Mouse (Mus musculus) cerebellum, adult 2 months (tissue): ENCODE data around the gene Lurap1l. TPM values are rescaled to one million over a fixed set of nuclear protein-coding genes. Genes with fewer than 3 reads are reported as not detected.

ENCODE experiments used
- DNase-seq, 2 experiments: peaks; one replicate each; pipeline ENCODE4 v3.0.0; 2021
- H3K27ac ChIP-seq: fragments of 200-500 bp; 2 replicates; pipeline ENCODE4 v1.5.1; 2012; ENCODE audit warnings: low read length, control low read depth, inconsistent platforms; ENCODE audit not compliant: insufficient read depth
- H3K27me3 ChIP-seq: fragments of 200-500 bp; 2 replicates; pipeline ENCODE4 v1.6.1; 2012; ENCODE audit warnings: inconsistent platforms, mild to moderate bottlenecking, low read length, moderate library complexity; ENCODE audit not compliant: control insufficient read depth, insufficient read depth
- H3K4me1 ChIP-seq: fragments of 200-500 bp; 2 replicates; pipeline ENCODE4 v1.6.1; 2011; ENCODE audit warnings: low read length; ENCODE audit not compliant: control insufficient read depth, insufficient read depth
- H3K4me3 ChIP-seq: fragments of 200-500 bp; replicated peaks from 2 replicates; pipeline ENCODE3; 2011; ENCODE audit warnings: mild to moderate bottlenecking, low read depth, low read length, control low read depth; ENCODE audit not compliant: insufficient read depth
- CTCF ChIP-seq: fragments of 200-500 bp; IDR thresholded peaks from 2 replicates; pipeline ENCODE4 v1.5.1; 2011; ENCODE audit warnings: low read depth, mild to moderate bottlenecking, control low read depth, low read length, moderate library complexity, borderline replicate concordance; ENCODE audit not compliant: insufficient read depth
- POLR2A ChIP-seq: fragments of 200-500 bp; IDR thresholded peaks from 2 replicates; pipeline ENCODE4 v1.6.1; 2011; ENCODE audit warnings: low read length, control low read depth, borderline replicate concordance; ENCODE audit not compliant: insufficient read depth
- WGBS: fragments of 180-500 bp; shearing (Covaris S2); methylation state at CpG from one replicate; pipeline ENCODE4 v1.1.7; 2018; 5-methylcytosine and 5-hydroxymethylcytosine counted together
- polyA plus RNA-seq: library from polyadenylated mRNA; depleted of rRNA; stranded (reverse); fragments of >200 nt; gene quantifications from 2 replicates; pipeline ENCODE4 v1.2.3, GENCODE M21; 2012; rRNA removed

Gene Lurap1l
- polyA plus RNA-seq, 1 experiment, result 7.0 TPM

DNA sequence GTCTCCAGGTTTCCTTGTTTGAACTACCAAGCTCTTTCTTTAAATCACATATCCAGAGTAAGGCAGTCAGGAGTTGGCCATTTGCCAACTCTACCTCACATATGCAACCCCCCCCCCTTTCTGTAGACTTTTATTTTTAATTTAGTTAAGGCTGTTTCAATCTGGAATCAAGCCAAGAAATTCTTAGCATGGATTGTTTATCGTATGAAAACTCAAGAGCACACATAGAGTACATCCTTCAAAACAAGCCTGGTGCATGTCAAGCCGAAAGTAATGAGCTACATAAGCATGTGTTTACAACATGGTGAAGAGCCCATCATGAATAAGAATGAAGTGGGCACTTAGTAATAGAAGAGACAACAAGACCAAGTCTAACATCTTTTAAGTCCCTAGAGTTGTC is 45.5 kb downstream of the Lurap1l start:
- 63% methylated on average over 2 of the region's 2 CpGs for WGBS
- Histone ChIP-seq H3K4me1 (no peaks in the 10 kb centered on the region), H3K27ac (no peak overlapping the region), H3K4me3 (no peak overlapping the region), H3K27me3 (no peaks in the 10 kb centered on the region)
- DNase-seq, result no peak
- TF ChIP-seq POLR2A, result no peak
- no peak for TF ChIP-seq CTCF

GRCm38 (mm10) chr4:80967526-80967925 is 57.1 kb downstream of the Lurap1l start:
- whole genome bisulfite sequencing, result 94% methylated on average over 17 of the region's 17 CpGs
- H3K4me3 ChIP-seq, result no peak overlapping the region
- no peaks in the 10 kb centered on the region for H3K27me3 ChIP-seq
- DNase-seq, result no peak
- H3K4me1 ChIP-seq, result no peaks in the 10 kb centered on the region
- TF ChIP-seq CTCF, result no peak
- TF ChIP-seq POLR2A, result no peak
- H3K27ac ChIP-seq, result no peak overlapping the region

DNA sequence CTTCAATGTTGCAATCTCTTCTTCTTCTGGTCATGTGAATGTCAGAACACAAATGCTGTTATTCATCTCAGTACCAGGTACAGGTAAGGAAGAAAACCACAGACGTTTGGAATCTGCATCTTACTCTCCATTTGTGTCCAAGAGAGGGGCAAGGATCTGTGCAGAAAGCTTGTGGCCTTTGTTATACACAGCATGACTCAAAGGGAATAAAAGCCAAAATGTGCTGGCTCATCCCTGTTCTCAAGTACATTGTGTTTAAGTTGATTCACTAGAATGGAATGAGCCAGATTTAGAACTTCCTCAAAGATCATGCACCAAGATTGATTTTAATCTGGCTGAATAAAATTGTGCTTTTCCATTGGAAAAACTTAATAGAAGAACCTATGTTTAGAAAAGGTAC is 61.4 kb downstream of the Lurap1l start:
- H3K27me3 ChIP-seq, result no peaks in the 10 kb centered on the region
- DNase-seq, result no peak
- no peak overlapping the region for H3K4me3 ChIP-seq
- H3K27ac ChIP-seq, result no peak overlapping the region
- no peak for TF ChIP-seq CTCF
- no peak for TF ChIP-seq POLR2A
- 2% methylated on average over 1 of the region's 1 CpGs for WGBS
- no peaks in the 10 kb centered on the region for H3K4me1 ChIP-seq

DNA sequence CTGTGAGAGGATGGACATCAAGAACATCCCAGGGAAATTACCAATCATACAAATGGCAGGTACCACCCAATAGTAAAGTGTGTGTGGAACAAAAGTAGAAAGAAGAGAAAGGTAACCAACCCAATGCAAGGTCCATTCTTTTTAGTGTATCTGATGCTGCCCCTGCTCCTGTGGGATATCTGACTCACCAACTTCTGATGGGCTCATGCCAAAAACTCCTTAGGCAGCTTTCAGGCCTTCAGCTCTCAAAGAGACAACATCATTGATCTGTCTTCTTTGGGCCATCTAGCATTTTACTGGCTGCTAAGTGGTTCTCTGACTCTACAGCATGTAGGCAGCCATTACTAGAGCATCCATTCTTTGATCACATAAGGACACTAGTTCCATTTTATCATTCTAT is 63.5 kb downstream of the Lurap1l start:
- no peaks in the 10 kb centered on the region for H3K27me3 ChIP-seq

DNA sequence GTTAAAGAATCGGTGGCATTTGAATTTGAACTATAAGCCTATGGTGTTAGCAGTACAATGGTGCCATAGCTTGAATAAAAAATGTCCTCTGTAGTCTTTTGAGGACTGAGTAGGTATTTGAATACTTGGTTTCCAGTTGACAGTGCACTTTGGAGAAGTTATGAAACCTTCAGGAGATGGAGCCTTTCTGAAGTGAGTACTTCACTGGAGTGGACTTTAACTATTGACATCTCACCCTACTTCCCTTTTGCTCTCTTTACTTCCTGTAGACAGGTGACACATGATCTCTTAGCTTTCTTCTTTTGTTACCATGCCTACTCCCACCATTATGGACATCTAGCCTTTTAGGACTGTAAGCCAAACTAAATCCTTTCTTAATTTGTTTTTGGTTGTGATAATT is 80.4 kb downstream of the Lurap1l start:
- H3K4me1 ChIP-seq, result no peaks in the 10 kb centered on the region
- WGBS, result 82% methylated on average over 1 of the region's 1 CpGs

More for the DNA sequence above, 63.5 kb downstream of the Lurap1l start:
- H3K27ac ChIP-seq, result no peak overlapping the region
- H3K4me3 ChIP-seq, result no peak overlapping the region
- TF ChIP-seq CTCF (no peak), POLR2A (no peak)
- no peak for DNase-seq
- H3K4me1 ChIP-seq, result no peaks in the 10 kb centered on the region

DNA sequence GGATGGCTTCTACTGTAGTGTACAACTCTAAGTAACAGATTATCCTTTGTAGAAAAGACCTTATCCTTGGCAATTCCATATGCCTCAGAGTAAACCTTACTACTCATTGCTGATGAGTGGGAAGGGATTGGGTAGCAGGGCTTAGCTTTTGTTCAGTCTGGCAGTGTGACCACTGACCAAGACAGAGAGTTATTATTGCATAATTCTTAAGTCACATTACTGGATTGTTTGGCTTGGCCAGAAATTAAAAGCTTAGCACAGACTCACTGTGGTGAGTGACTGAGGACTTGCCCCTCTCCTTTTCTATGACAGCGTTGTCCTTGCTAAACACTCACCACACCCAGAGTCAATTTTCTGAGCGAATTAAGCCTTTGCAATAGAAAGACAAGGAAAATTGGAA is 93.1 kb downstream of the Lurap1l start:
- no peak overlapping the region for H3K27ac ChIP-seq
- H3K4me3 ChIP-seq, result no peak overlapping the region
- DNase-seq, result no peak
- 80% methylated on average over 2 of the region's 2 CpGs for WGBS
- no peaks in the 10 kb centered on the region for H3K4me1 ChIP-seq
- no peaks in the 10 kb centered on the region for H3K27me3 ChIP-seq
- no peak for TF ChIP-seq POLR2A
- TF ChIP-seq CTCF, result no peak

More for the DNA sequence above, 80.4 kb downstream of the Lurap1l start:
- no peak for DNase-seq
- no peak for TF ChIP-seq CTCF
- TF ChIP-seq POLR2A, result no peak
- Histone ChIP-seq H3K27me3 (no peaks in the 10 kb centered on the region), H3K4me3 (no peak overlapping the region), H3K27ac (no peak overlapping the region)

Other genes starting within 250 kb of the Lurap1l start
- 0.21 and 0.33 TPM in 2 replicates for gene Tyrp1, start 76.5 kb upstream of the Lurap1l start, polyA plus RNA-seq